Mouse (Mus musculus): ENCODE measurements at regions not wholly inside any gene's neighbourhood (a gene's known extent, or its start where the extent isn't known, plus 50 kb on each side); places are given as distances from the start of the nearest gene placed in this dataset.

- TF ChIP-seq TAL1 (IDR thresholded peaks at IDR 0.05; ENCODE audit: low read length) = no peak
- TF ChIP-seq GATA1 (IDR thresholded peaks at IDR 0.05; ENCODE audit: low read length) = no peak
- H3K4me1 ChIP-seq (ENCODE audit: control insufficient read depth) = no peaks in the 10 kb centered on the region
- H3K9me3 ChIP-seq (ENCODE audit: control insufficient read depth, low read length) = peaks cover 9% of the 10 kb centered on the region
- no peaks in the 10 kb centered on the region for H3K36me3 ChIP-seq (ENCODE audit: control insufficient read depth)
- no peaks in the 10 kb centered on the region for H3K27me3 ChIP-seq (ENCODE audit: control insufficient read depth)
- no peak overlapping the region for H3K4me3 ChIP-seq (replicated peaks)
Observed at GRCm38 (mm10) chr10:118028831-118029230, 112.8 kb upstream of the Mdm1 start.

- Histone ChIP-seq H3K9me3 (ENCODE audit: control insufficient read depth, low read length) (peaks cover 20% of the 10 kb centered on the region), H3K4me3 (replicated peaks) (no peak overlapping the region), H3K4me1 (ENCODE audit: control insufficient read depth) (peaks cover 4% of the 10 kb centered on the region), H3K27me3 (ENCODE audit: control insufficient read depth) (no peaks in the 10 kb centered on the region), H3K36me3 (ENCODE audit: control insufficient read depth) (no peaks in the 10 kb centered on the region)
- TF ChIP-seq GATA1 (IDR thresholded peaks at IDR 0.05; ENCODE audit: low read length) (no peak), TAL1 (IDR thresholded peaks at IDR 0.05; ENCODE audit: low read length) (no peak)
Observed at GRCm38 (mm10) chr10:118034401-118034800, 107.2 kb upstream of the Mdm1 start.

- no peak overlapping the region for H3K4me3 ChIP-seq (replicated peaks)
- no peaks in the 10 kb centered on the region for H3K36me3 ChIP-seq (ENCODE audit: control insufficient read depth)
- H3K9me3 ChIP-seq (ENCODE audit: control insufficient read depth, low read length) = peaks cover 20% of the 10 kb centered on the region
- TF ChIP-seq GATA1 (IDR thresholded peaks at IDR 0.05; ENCODE audit: low read length) (no peak), TAL1 (IDR thresholded peaks at IDR 0.05; ENCODE audit: low read length) (no peak)
- peaks cover 4% of the 10 kb centered on the region for H3K4me1 ChIP-seq (ENCODE audit: control insufficient read depth)
- H3K27me3 ChIP-seq (ENCODE audit: control insufficient read depth) = no peaks in the 10 kb centered on the region
Observed at GRCm38 (mm10) chr10:118035035-118035434, 106.6 kb upstream of the Mdm1 start.

- Histone ChIP-seq H3K9me3 (ENCODE audit: control insufficient read depth, low read length) (peaks cover 17% of the 10 kb centered on the region), H3K4me1 (ENCODE audit: control insufficient read depth) (peaks cover 4% of the 10 kb centered on the region), H3K36me3 (ENCODE audit: control insufficient read depth) (no peaks in the 10 kb centered on the region), H3K4me3 (replicated peaks) (no peak overlapping the region), H3K27me3 (ENCODE audit: control insufficient read depth) (no peaks in the 10 kb centered on the region)
- TF ChIP-seq GATA1 (IDR thresholded peaks at IDR 0.05; ENCODE audit: low read length) (0 out of 2 replicates have a peak, but pooled peaks have one; percentile 38), TAL1 (IDR thresholded peaks at IDR 0.05; ENCODE audit: low read length) (no peak)
Observed at GRCm38 (mm10) chr10:118038465-118038864, 103.1 kb upstream of the Mdm1 start.

- no peaks in the 10 kb centered on the region for H3K36me3 ChIP-seq (ENCODE audit: control insufficient read depth)
- H3K27me3 ChIP-seq (ENCODE audit: control insufficient read depth) = no peaks in the 10 kb centered on the region
- H3K4me1 ChIP-seq (ENCODE audit: control insufficient read depth) = peaks cover 4% of the 10 kb centered on the region
- peaks cover 11% of the 10 kb centered on the region for H3K9me3 ChIP-seq (ENCODE audit: control insufficient read depth, low read length)
- no peak for TF ChIP-seq TAL1 (IDR thresholded peaks at IDR 0.05; ENCODE audit: low read length)
- TF ChIP-seq GATA1 (IDR thresholded peaks at IDR 0.05; ENCODE audit: low read length) = no peak
- H3K4me3 ChIP-seq (replicated peaks) = no peak overlapping the region
Observed at GRCm38 (mm10) chr10:118039056-118039455, 102.6 kb upstream of the Mdm1 start.

- TF ChIP-seq GATA1 (IDR thresholded peaks at IDR 0.05; ENCODE audit: low read length) (no peak), TAL1 (IDR thresholded peaks at IDR 0.05; ENCODE audit: low read length) (no peak)
- Histone ChIP-seq H3K9me3 (ENCODE audit: control insufficient read depth, low read length) (no peaks in the 10 kb centered on the region), H3K4me1 (ENCODE audit: control insufficient read depth) (no peaks in the 10 kb centered on the region), H3K27me3 (ENCODE audit: control insufficient read depth) (no peaks in the 10 kb centered on the region), H3K4me3 (replicated peaks) (no peak overlapping the region), H3K36me3 (ENCODE audit: control insufficient read depth) (no peaks in the 10 kb centered on the region)
Observed at GRCm38 (mm10) chr10:118041068-118041467, 100.5 kb upstream of the Mdm1 start.

- H3K27me3 ChIP-seq (ENCODE audit: control insufficient read depth) = no peaks in the 10 kb centered on the region
- no peaks in the 10 kb centered on the region for H3K9me3 ChIP-seq (ENCODE audit: control insufficient read depth, low read length)
- no peaks in the 10 kb centered on the region for H3K4me1 ChIP-seq (ENCODE audit: control insufficient read depth)
- TF ChIP-seq GATA1 (IDR thresholded peaks at IDR 0.05; ENCODE audit: low read length) = no peak
- TF ChIP-seq TAL1 (IDR thresholded peaks at IDR 0.05; ENCODE audit: low read length) = no peak
- no peak overlapping the region for H3K4me3 ChIP-seq (replicated peaks)
- no peaks in the 10 kb centered on the region for H3K36me3 ChIP-seq (ENCODE audit: control insufficient read depth)
Observed at GRCm38 (mm10) chr10:118043761-118044160, 97.8 kb upstream of the Mdm1 start.

- TF ChIP-seq GATA1 (IDR thresholded peaks at IDR 0.05; ENCODE audit: low read length) = no peak
- no peak for TF ChIP-seq TAL1 (IDR thresholded peaks at IDR 0.05; ENCODE audit: low read length)
- no peak overlapping the region for H3K4me3 ChIP-seq (replicated peaks)
- no peaks in the 10 kb centered on the region for H3K9me3 ChIP-seq (ENCODE audit: control insufficient read depth, low read length)
- H3K36me3 ChIP-seq (ENCODE audit: control insufficient read depth) = no peaks in the 10 kb centered on the region
- no peaks in the 10 kb centered on the region for H3K27me3 ChIP-seq (ENCODE audit: control insufficient read depth)
- no peaks in the 10 kb centered on the region for H3K4me1 ChIP-seq (ENCODE audit: control insufficient read depth)
Observed at GRCm38 (mm10) chr10:118044840-118045239, 96.8 kb upstream of the Mdm1 start.

GRCm38 (mm10) chr10:118045427-118045826, 96.2 kb upstream of the Mdm1 start:
- Histone ChIP-seq H3K36me3 (ENCODE audit: control insufficient read depth) (no peaks in the 10 kb centered on the region), H3K4me1 (ENCODE audit: control insufficient read depth) (peaks cover 5% of the 10 kb centered on the region), H3K4me3 (replicated peaks) (no peak overlapping the region), H3K9me3 (ENCODE audit: control insufficient read depth, low read length) (no peaks in the 10 kb centered on the region), H3K27me3 (ENCODE audit: control insufficient read depth) (no peaks in the 10 kb centered on the region)
- TF ChIP-seq GATA1 (IDR thresholded peaks at IDR 0.05; ENCODE audit: low read length) (no peak), TAL1 (IDR thresholded peaks at IDR 0.05; ENCODE audit: low read length) (no peak)

GRCm38 (mm10) chr10:118046328-118046727, 95.3 kb upstream of the Mdm1 start:
- TF ChIP-seq GATA1 (IDR thresholded peaks at IDR 0.05; ENCODE audit: low read length) (no peak), TAL1 (IDR thresholded peaks at IDR 0.05; ENCODE audit: low read length) (no peak)
- Histone ChIP-seq H3K4me1 (ENCODE audit: control insufficient read depth) (peaks cover 6% of the 10 kb centered on the region), H3K9me3 (ENCODE audit: control insufficient read depth, low read length) (no peaks in the 10 kb centered on the region), H3K4me3 (replicated peaks) (no peak overlapping the region), H3K36me3 (ENCODE audit: control insufficient read depth) (no peaks in the 10 kb centered on the region), H3K27me3 (ENCODE audit: control insufficient read depth) (no peaks in the 10 kb centered on the region)

Measured in erythroblast, embryonic 14.5 days (primary cell).